Mouse (Mus musculus) limb, embryonic 11.5 days (tissue): ENCODE results near the gene Ndufb7. TPM values are rescaled to one million over a fixed set of nuclear protein-coding genes. Genes with fewer than 3 reads are reported as not detected.
"Not testable (repeated sequence)": the region's sequence is repeated elsewhere in the genome, so short reads cannot be mapped to it uniquely, and the experiment has no call there.

ENCODE experiments used
- ATAC-seq: fragments of 200-750 bp; cut with Nextera tagmentation; 2 replicates; pipeline ENCODE4 v1.8.0; 2017; ENCODE audit warnings: low read depth; ENCODE audit not compliant: insufficient number of reproducible peaks, low FRiP score, low TSS enrichment
- DNase-seq: peaks from one replicate; pipeline ENCODE4 v3.0.0-alpha.2; 2015; ENCODE audit warnings: low spot score
- H3K27ac ChIP-seq: fragments of 300-500 bp; sonication (generic); replicated peaks from 2 replicates; pipeline ENCODE4 v1.5.1; 2014; ENCODE audit warnings: low read depth, mild to moderate bottlenecking, low read length
- H3K27me3 ChIP-seq: fragments of 300-500 bp; sonication (generic); 2 replicates; pipeline ENCODE4 v1.6.1; 2014; ENCODE audit warnings: mild to moderate bottlenecking, low read length, mixed read lengths; ENCODE audit not compliant: control insufficient read depth, insufficient read depth
- H3K36me3 ChIP-seq: fragments of 300-500 bp; sonication (generic); 2 replicates; pipeline ENCODE4 v1.6.1; 2014; ENCODE audit warnings: mild to moderate bottlenecking, low read length, moderate library complexity, mixed read lengths; ENCODE audit not compliant: control insufficient read depth, insufficient read depth
- H3K4me1 ChIP-seq: fragments of 300-500 bp; sonication (generic); 2 replicates; pipeline ENCODE4 v1.6.1; 2014; ENCODE audit warnings: low read length, mixed read lengths; ENCODE audit not compliant: control insufficient read depth, insufficient read depth
- H3K4me2 ChIP-seq: fragments of 300-500 bp; sonication (generic); 2 replicates; pipeline ENCODE4 v1.6.1; 2014; ENCODE audit warnings: low read depth, mild to moderate bottlenecking, moderate library complexity; ENCODE audit not compliant: severe bottlenecking
- H3K4me3 ChIP-seq: fragments of 300-500 bp; sonication (generic); 2 replicates; pipeline ENCODE4 v1.5.1; 2014; ENCODE audit warnings: low read depth, low read length
- H3K9ac ChIP-seq: fragments of 300-500 bp; sonication (generic); 2 replicates; pipeline ENCODE4 v1.6.1; 2014; ENCODE audit warnings: mild to moderate bottlenecking, low read length
- H3K9me3 ChIP-seq: fragments of 300-500 bp; sonication (generic); 2 replicates; pipeline ENCODE4 v1.6.1; 2016; ENCODE audit warnings: low read length; ENCODE audit not compliant: control insufficient read depth
- WGBS: fragments of 180-500 bp; shearing (Covaris S2); extraction: QIAGEN DNeasy Blood & Tissue Kit; methylation state at CpG from one replicate; pipeline ENCODE4 v1.1.7; 2014; 5-methylcytosine and 5-hydroxymethylcytosine counted together
- polyA plus RNA-seq: library from polyadenylated mRNA; unstranded; fragments of >200 nt; fragmentation: Nextera tagmentation; extraction: Ambion mirVana; gene quantifications from 2 replicates; pipeline ENCODE4 v1.2.1, GENCODE M21; 2014

Gene Ndufb7
- polyA plus RNA-seq, 1 experiment from 2014 or later: 331 TPM

DNA sequence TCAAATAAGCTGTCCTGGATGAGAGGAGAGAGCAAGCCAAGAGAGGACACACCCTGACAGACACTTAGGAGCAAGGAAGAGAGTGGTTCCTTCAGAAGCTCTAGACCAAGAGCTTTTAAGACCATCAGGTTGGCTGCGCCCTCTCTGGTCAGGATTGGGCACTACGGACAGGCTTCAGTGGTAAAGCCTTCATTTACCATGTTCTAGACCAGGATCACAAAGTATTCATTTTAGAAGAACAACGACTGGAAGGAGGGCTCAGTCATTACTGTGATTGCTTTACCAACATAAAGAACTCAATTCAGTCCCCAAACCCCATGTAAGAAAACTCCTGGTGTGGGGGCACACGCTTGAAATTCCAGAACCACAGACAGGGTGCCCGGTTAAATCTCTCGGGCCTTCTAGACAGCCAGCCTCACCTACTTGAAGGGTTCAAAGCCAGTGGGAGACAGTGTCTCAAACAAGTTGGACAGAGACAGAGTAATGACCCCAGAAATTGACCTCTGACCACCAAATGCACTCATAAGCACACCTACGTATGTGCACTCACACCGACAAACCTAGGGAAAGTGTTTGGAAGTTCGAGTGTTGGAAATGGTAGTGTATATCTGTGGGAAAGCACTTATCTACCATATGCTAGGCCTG lies 618 bp upstream of the Ndufb7 start:
- no peaks in the 10 kb centered on the region for H3K9me3 ChIP-seq
- no peak overlapping the region for H3K4me2 ChIP-seq
- 75% methylated on average over 9 of the region's 9 CpGs for WGBS
- H3K4me3 ChIP-seq: no peak overlapping the region
- peaks cover 4% of the 10 kb centered on the region; the same call in 1 of the 2 replicates for H3K4me1 ChIP-seq
- H3K9ac ChIP-seq: no peak overlapping the region
- DNase-seq (no peak), ATAC-seq (no peak)
- no peaks in the 10 kb centered on the region for H3K27me3 ChIP-seq
- peaks cover 9% of the 10 kb centered on the region for H3K36me3 ChIP-seq
- no peak overlapping the region for H3K27ac ChIP-seq

DNA sequence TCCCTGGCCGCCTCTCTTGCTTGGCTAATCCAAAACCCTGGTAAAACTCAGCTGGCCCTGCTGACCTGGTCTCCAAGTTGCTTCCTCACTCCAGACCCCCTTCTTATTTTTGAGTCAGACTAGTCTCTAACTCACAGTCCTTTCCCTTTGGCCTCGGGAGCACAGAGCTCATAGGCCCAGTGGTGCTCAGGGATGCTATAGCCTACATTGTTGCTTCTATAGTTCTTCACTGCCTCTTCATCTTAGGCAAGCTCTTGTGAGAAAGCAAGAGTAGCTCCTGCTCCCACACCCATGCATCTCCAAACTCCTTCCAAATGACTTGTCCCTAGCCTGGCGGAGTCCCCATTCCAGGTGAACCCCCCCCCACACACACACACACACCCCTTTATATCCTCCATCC lies 1.2 kb downstream of the Ndufb7 start:
- no peaks in the 10 kb centered on the region for H3K27me3 ChIP-seq
- H3K9me3 ChIP-seq: no peaks in the 10 kb centered on the region
- H3K4me2 ChIP-seq: peak overlapping the region; percentile 88
- H3K9ac ChIP-seq: peak overlapping the region; percentile 60
- no peak for DNase-seq
- H3K4me3 ChIP-seq: peak overlapping the region; percentile 61; the same call in 1 of the 2 replicates
- no peak overlapping the region for H3K27ac ChIP-seq
- whole genome bisulfite sequencing: 63% methylated on average over 3 of the region's 3 CpGs
- peaks cover 23% of the 10 kb centered on the region for H3K36me3 ChIP-seq
- H3K4me1 ChIP-seq: peaks cover 4% of the 10 kb centered on the region; the same call in 1 of the 2 replicates
- no peak for ATAC-seq

DNA sequence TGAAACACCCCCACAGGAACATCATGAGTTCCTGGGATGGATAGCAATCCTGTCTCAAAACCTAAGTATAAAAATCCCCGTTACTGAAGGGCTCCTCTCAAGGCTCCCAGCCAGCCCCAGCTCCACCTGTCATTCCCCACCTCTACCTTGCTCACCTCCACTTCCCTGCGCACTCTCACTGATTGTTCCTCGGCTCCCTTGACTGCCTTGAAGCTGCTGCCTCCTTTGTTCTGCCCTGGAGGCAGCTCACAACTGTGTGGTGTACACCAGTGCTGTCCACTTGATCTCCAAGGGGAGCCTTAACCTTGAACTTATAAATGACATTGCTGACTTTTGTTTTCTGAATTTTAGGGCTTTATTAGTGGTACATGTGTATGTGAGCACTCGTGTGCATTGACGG lies 1.7 kb downstream of the Ndufb7 start:
- no peak overlapping the region for H3K27ac ChIP-seq
- no peak overlapping the region for H3K4me2 ChIP-seq
- no peak overlapping the region for H3K9ac ChIP-seq

DNA sequence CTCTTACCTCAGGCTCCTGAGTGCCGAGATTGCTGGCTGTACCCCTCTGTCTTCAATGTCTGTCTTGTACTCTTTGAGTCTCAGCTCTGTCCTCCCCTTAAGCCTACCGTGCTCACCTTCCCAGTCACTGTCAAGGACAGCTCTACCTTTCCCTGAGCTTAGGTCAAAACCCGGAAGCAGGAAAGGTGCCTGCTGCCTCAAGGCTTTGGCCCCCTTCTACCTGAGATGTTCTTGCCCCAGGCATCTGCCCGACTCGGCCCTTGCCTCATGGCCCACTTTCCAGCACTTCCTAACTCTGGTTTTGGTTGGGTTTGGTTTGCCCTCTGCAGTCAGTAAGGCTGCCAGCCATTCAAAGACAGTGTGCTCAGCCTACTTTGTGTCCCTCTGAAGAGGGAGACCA lies 2.3 kb downstream of the Ndufb7 start:
- H3K27me3 ChIP-seq: no peaks in the 10 kb centered on the region
- WGBS: 83% methylated on average over 5 of the region's 5 CpGs
- no peak for ATAC-seq
- no peaks in the 10 kb centered on the region for H3K9me3 ChIP-seq
- H3K27ac ChIP-seq: no peak overlapping the region
- H3K9ac ChIP-seq: no peak overlapping the region
- no peak for DNase-seq
- H3K4me1 ChIP-seq: peaks cover 4% of the 10 kb centered on the region; the same call in 1 of the 2 replicates
- H3K4me3 ChIP-seq: no peak overlapping the region
- H3K36me3 ChIP-seq: peaks cover 28% of the 10 kb centered on the region
- no peak overlapping the region for H3K4me2 ChIP-seq

More for the DNA sequence above, 1.7 kb downstream of the Ndufb7 start:
- Histone ChIP-seq H3K4me1 (peaks cover 4% of the 10 kb centered on the region; the same call in 1 of the 2 replicates), H3K4me3 (no peak overlapping the region), H3K27me3 (no peaks in the 10 kb centered on the region), H3K36me3 (peaks cover 28% of the 10 kb centered on the region), H3K9me3 (no peaks in the 10 kb centered on the region)
- DNase-seq (no peak), ATAC-seq (no peak)
- 74% methylated on average over 5 of the region's 5 CpGs for WGBS

GRCm38 (mm10) chr8:83569165-83569564 lies 2.7 kb downstream of the Ndufb7 start:
- DNase-seq (no peak), ATAC-seq (no peak)
- Histone ChIP-seq H3K9me3 (no peaks in the 10 kb centered on the region), H3K9ac (no peak overlapping the region), H3K4me1 (peaks cover 4% of the 10 kb centered on the region; the same call in 1 of the 2 replicates), H3K27me3 (no peaks in the 10 kb centered on the region), H3K4me3 (no peak overlapping the region), H3K4me2 (no peak overlapping the region), H3K27ac (no peak overlapping the region), H3K36me3 (peaks cover 28% of the 10 kb centered on the region)
- 84% methylated on average over 4 of the region's 4 CpGs for WGBS

DNA sequence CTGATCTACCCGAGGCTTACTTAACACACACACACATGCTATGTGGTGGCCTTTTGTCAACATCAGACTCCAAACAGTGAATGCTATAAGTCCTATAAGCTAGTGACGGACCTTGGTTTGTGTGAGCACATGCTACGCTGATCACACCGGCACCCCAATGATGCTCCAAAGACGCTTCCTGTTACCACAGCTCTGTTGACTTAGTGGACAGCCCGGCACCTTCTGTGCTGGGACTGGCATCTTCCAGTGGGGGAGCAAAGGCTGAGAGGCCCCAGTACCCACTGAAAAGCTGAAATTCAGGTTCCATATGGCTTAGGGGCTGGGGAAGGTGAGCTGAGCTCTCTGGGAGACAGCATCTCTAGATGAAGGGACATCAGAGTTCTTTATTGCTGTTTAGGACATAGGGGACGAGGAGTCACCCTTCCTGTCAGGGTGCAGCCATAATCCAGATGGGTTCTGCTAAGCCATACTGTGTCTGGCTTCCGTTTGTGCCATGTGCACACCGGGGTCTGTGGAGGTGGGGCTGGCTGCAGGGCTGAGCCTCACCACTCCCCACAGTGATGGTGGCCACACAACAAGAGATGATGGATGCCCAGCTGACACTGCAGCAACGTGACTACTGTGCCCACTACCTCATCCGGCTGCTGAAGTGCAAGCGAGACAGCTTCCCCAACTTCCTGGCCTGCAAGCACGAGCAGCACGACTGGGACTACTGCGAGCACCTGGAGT lies 4.0 kb downstream of the Ndufb7 start:
- DNase-seq: no peak
- no peak for ATAC-seq
- H3K9ac ChIP-seq: no peak overlapping the region
- H3K27ac ChIP-seq: no peak overlapping the region
- H3K27me3 ChIP-seq: no peaks in the 10 kb centered on the region
- no peak overlapping the region for H3K4me2 ChIP-seq
- peaks cover 6% of the 10 kb centered on the region; the same call in 1 of the 2 replicates for H3K4me1 ChIP-seq
- no peak overlapping the region for H3K4me3 ChIP-seq
- 85% methylated on average over 15 of the region's 15 CpGs for WGBS
- no peaks in the 10 kb centered on the region for H3K9me3 ChIP-seq
- H3K36me3 ChIP-seq: peaks cover 30% of the 10 kb centered on the region

DNA sequence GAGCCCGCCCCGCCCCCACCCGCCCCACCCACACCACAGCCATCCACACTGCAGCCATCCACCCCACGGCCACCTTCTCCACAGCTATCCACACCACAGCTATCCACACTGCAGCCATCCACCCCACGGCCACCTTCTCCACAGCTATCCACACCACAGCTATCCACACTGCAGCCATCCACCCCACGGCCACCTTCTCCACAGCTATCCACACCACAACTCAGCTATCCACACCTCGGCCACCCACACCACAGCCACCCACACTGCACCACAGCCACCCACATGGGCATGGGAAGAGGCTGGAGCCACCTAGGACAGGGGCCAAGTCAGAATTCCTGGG lies 4.5 kb downstream of the Ndufb7 start:
- H3K4me1 ChIP-seq, DNase-seq, H3K9me3 ChIP-seq, ATAC-seq, H3K4me3 ChIP-seq, H3K27ac ChIP-seq, H3K9ac ChIP-seq, H3K4me2 ChIP-seq, H3K27me3 ChIP-seq: not testable (repeated sequence)
- H3K36me3 ChIP-seq: peaks cover 30% of the 10 kb centered on the region
- WGBS: 96% methylated on average over 3 of the region's 7 CpGs

DNA sequence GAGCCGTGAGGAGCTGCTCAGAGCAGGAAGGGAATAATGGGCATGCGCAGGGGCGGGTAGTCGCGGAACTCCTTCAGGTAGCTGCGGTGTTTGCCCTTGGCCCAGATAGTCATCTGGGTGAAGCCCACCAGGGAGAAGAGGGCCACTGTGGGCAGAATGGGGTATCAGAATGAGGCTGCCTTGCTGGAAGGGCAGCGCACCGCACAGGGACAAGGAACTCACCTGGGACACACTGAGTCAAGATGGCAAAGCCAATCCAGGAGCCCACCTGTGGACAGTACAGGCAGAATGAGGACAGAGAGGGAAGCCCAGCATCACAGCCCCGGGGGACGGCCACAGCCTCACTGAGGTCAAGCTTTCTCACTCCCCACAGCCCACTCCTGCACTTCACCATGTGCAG lies 5.3 kb downstream of the Ndufb7 start:
- H3K9me3 ChIP-seq: no peaks in the 10 kb centered on the region
- ATAC-seq (no peak), DNase-seq (no peak)
- H3K27me3 ChIP-seq: no peaks in the 10 kb centered on the region
- peaks cover 8% of the 10 kb centered on the region for H3K4me1 ChIP-seq
- no peak overlapping the region for H3K4me3 ChIP-seq
- no peak overlapping the region for H3K27ac ChIP-seq
- WGBS: 94% methylated on average over 10 of the region's 10 CpGs
- H3K9ac ChIP-seq: no peak overlapping the region
- H3K4me2 ChIP-seq: no peak overlapping the region
- peaks cover 30% of the 10 kb centered on the region for H3K36me3 ChIP-seq
